Mouse (Mus musculus) NIH3T3 (cell line): ENCODE data around the gene Tmem189.

Experiments
- DNase-seq: peaks from one replicate; pipeline ENCODE4 v3.0.0-alpha.2; 2012; ENCODE audit warnings: low read depth

Tmem189 gene

GRCm38 (mm10) chr2:167689501-167690218 is at the start of gene Tmem189:
Gene Tmem189 (minus strand): TSS chr2:167689822.
- peak; percentile 79 for DNase-seq

- DNase-seq = peak; percentile 78
These were observed 49.4 kb upstream of the Tmem189 start for GRCm38 (mm10) chr2:167739030-167739429.

DNA sequence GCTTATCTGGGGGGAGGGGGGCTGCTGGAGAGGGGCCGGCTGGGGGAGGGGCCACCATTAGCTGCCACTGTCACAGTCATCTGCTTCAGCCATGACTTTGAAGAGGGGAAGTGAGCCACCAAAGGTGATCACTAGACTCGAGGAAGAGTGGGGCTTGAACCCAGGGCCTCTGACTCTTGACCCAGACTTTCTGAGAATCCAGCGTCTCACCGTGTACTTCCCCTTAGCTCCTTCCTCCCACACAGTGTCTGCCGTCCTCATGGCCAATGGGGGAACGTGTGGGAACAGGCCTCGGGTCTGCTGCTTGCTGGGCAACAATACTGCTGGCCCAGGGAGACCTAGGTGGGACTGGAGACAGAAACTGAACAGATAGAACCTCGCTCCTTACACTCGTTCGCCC is 45.2 kb upstream of the Tmem189 start:
- DNase-seq = no peak

GRCm38 (mm10) chr2:167731149-167731548 is 41.5 kb upstream of the Tmem189 start:
- peak; percentile 40 for DNase-seq

DNA sequence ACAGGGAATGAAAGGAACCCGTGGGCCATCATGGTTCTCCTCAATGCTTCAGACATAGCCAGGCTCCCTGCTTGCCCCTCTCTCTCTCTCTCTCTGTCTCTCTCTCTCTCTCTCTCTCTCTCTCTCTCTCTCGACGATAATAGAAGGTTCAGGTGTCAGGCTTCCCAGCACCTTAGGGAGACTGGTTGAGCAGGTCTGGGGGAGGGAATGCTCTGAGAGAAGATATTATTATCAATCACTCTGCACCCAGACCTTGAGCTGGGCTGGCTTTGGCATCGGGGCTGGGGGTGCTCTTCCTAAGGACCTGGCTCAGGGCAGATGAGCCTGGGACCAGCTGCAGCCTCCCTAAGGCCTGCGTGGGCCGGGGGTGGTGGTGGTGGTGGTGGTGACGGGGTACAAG is 40.4 kb upstream of the Tmem189 start:
- no peak for DNase-seq

- DNase-seq = peak; percentile 79
These were observed 37.5 kb upstream of the Tmem189 start for GRCm38 (mm10) chr2:167727161-167727560.

DNA sequence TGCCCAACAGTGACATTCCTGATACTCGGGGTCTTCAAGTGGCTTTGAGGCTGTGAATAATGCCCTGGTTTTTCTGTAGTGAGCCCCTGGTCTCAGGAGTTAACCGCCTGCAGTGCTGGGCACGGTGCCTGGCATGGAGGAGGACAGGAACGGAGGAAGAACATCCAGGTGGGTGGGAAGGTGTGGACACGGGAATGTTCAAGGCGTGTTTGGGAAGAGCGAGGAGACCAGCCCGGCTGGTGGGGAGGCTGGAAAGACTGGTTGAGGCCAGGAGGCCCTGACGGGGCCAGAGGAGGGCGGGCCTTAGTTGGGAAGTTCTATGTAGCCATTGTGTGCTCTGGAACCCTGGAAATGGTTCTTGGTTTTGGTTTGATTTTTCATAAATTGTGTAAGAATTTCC is 36.3 kb upstream of the Tmem189 start:
- no peak for DNase-seq

DNA sequence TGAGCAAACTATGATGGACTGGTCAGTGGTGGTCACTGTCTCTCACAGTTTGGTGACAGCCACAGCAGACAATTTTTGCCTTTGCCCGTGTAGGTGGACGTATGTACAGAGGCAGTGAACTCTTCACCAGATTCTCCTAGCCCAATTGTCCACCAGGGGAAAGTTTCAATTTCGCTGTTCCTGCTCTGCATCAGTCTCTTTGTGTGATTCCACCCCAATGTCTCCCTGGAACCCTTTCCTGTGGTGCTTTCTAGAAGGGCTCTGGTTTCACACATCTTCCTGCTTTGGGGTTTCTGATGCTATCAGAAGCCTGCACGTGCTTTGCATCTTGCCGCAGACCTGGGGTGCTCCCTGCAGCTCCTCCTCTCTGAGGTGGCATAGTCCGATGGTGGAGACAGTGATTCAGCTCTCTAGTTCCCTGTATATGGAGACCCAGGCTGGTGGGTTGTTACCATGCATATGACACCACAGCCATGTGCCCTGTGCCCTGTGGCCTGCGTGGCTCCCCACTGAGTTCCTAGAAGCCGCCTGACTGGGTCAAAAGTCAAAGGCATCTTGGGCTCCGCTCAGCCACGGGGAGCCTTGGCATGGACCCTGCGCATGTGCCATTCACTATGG is 34.1 kb upstream of the Tmem189 start:
- no peak for DNase-seq

DNA sequence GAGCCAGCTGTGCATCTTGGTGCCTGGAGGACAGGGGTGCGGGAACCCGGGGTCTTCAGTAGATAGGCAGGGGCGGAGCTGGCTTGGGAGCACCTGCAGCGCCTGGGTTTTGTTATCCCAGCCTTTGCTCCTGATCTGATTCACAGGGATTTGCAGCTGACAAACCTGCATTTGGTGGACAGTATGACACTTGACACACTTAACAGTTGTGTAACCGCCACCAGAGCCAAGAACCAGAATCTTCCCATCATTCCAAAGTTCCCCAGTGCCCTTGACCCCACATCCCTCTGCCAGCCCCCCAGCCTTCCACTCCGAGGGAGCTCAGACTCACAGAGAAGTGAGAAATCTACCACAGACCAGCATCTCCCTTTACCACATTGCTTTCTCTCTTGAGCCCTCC is 32.9 kb upstream of the Tmem189 start:
- DNase-seq = no peak

DNA sequence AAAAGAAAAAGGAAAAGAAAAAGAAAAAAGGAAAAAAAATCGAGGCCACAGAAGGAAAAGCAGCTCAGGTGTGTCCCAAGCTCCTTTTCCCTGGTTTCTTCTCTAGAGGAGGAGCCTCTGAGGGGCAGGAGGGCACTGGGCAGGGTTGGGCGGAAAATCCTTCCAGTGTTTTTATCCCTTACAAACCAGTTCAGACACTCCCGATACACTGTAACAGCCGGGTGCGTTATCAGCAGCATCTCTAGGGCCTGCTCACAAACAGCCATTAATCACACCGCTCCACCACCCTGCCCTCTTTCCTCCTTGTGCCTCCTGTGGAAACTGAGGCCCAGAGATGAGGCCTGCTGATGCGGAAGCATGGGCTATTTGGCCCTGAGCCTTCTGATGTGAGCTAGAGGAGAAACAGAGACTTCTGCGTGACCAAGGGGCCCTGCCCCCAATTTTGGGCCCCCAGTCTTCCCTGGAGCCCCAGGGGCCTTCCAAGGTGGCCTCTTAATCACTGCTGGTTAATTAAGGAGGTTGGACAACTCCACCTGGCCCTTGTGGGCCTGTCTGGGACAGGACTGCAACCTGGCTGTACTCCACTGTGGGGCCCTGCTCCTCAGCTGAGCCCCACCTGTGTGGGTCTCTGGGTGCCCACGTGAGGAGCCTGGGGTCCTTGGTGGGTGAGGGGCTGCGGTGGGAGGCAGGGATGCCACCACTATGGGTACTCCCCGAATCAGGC is 31.7 kb upstream of the Tmem189 start:
- DNase-seq = no peak

- DNase-seq = no peak
These were observed 29.9 kb upstream of the Tmem189 start for GRCm38 (mm10) chr2:167719520-167719919.

GRCm38 (mm10) chr2:167717208-167717607 is 27.6 kb upstream of the Tmem189 start:
- DNase-seq = no peak

DNA sequence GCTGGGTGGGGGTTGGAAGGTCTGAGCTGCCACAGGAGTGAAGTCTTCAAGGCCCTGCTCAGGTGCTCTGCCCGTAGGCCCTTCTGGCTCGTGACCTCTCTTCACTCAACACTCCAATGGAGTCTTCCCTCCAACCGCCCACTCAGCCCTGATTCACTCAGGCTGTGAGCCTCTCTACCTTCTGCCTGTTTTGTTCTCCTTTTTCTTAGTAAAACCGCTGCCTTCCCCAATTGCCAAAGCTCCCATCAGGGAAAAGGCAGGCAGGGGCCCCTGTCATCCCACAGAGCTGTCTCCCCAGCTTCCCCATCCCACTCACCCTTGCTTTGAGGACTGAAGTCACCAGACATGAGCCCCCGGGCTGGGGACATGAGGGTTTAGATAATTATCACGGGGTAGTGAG is 25.4 kb upstream of the Tmem189 start:
- peak; percentile 36 for DNase-seq

DNA sequence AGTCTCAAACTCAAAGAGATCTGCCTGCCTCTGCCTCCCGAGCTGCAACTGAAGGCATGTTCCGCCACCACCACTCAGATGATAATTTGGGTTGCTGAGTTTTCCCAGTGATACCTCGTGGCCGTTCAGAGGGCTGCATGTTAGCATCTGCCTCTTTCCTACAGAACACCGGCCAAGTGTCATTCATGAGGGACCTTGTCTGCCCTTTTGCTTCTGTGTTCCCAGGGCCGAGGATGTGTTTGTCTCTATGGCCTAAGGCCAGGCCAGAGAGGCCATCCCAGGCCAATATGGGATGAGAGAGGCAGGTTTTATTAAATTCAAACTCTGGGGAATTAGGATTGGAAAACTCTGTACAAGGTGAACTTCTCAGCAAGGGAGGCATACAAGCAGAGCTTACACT is 24.7 kb upstream of the Tmem189 start:
- DNase-seq = no peak

DNA sequence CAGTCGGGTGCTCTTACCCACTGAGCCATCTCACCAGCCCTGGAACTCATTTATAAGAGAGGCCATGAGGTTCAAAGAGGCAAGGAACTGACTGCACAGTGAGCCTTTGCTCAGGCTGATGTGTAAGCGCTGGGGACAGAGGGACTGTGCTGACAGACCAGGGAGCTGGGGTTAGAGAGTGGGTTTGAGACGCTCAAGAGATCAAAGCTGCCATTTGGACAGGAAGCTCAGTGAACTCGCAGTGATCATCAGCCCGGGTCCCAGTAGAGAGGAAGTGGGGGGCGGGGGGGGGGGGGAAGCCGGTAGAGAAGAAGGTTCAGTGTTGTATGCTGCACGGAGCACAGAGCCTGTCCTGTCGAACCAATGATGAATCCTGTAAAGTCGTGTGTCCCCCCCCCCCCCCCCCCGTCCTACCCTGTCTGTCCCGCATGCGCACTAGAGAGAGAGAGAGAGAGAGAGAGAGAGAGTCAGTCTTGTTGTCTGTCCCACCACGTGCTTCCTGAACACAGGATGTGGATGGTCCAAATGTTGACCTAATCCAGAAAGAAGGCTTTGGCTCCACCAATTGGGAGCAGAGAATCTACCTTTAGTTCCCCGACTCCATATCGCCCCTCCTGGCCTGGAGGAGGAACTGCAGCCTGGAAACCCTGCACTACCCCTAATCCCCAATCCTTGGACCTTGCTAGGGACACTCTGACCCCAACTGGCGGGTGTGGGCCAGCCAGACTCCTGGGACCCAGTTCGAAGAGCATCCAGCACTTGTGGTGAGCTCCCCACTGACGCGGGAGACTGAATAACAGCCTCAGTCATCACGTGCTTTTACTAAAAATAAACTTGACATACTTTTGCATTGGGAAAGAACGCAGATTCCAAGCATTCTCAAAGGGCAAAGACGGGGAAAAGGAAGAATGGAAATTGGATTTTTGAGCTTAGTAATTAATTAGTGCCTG is 23.5 kb upstream of the Tmem189 start:
- peak; percentile 90 for DNase-seq

- peak; percentile 64 for DNase-seq
These were observed 21.0 kb upstream of the Tmem189 start for GRCm38 (mm10) chr2:167710574-167710973.

DNA sequence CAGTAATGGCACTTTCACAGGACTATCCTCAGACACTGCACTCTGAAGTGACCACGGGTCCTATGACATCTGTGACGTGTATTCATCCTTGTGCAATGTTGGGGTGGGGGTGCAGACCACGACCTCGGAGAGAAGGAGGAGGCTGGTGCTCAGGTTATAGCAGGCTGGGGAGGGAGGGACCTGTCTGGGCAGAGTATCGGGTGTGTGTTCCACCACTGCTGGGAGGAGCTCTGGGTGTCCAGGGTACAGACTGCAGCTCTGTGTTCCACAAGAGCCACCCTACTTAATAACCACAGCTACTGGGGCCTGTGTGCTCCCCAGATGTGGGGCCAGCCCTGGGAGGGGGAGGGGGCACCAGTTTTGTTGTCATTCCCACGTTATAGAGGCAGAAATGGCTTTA is 20.3 kb upstream of the Tmem189 start:
- DNase-seq = no peak

DNA sequence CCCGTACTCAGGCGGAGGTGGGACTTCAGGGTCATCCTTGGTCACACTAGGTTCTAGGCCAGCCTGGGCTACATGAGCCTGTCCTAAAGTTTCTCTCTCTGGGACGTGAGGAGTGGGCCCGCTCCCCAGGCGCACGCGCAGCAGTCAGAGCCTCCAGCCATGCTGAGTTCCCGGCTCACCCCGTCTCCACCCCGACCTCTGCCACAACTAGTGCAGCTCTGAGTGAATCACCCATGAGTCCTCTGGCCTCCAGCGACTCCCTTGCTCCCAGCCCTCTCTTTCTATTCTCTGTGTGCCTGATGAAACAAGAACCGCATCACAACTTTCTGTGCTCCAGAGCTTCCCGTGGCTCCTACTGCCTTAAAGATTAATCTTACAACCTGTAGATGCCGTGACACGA is 18.8 kb upstream of the Tmem189 start:
- DNase-seq = peak; percentile 73

DNA sequence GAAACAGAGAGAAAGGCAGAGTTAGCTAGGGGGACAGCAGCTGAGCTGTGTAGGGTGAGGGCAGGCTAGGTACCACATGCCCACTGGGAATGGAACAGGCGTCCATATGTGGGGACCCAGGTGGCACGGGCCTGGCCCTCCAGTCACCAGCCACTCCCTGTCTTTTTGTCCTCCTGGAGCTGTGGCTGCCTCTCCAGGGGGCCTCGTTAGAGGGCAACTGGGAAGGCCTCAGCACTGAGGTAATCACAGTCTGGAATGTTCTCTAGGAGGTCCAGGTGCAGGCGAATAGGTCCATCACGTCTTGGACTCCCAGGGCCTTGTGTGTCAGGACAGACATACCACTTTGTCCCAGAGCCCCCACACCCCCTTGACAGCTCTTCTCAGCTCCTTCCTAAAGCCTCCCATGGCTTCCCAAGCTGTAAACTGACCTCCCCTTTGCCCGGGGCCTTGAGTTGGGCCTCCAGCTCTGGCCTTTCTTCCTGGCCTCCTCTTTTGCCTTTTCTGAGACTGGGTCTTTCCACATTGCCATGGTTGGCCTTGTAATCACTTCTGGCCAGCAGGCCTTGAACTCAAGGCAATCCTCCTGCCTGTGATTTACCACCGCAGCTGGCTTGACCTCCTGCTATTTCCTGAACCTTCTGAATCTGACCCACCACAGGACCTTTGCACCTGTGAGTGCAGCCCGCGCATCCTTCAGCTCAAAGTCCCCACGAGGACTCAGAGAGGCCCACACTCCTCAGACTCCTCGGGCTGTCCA is 16.7 kb upstream of the Tmem189 start:
- no peak for DNase-seq

DNA sequence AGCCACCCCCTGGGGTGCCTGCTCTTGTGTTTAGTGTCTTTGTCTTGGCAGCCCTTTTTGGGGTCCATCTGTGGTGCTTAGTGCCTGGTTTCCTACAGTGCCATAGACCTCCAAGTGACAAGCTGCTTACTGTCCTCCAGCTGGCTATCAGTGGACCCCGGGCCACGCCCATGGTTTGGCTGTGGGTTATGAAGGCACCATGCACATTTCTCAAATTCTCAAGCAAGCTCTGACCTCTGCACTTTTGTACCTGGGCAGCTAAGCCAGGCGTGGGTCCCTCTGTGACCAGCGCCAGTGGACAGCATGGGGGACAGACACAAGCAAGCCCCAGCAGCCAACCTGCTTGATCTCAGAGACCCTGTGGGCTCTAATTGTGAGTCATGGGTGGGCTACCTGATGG is 14.8 kb upstream of the Tmem189 start:
- DNase-seq = no peak

GRCm38 (mm10) chr2:167702126-167702525 is 12.5 kb upstream of the Tmem189 start:
- peak; percentile 50 for DNase-seq
